Mouse (Mus musculus) E14TG2a.4 (cell line): ENCODE results near the gene Slc30a7.

Experiments used
- H3K27me3 ChIP-seq: 2 replicates; pipeline ENCODE4 v1.6.1; 2014; ENCODE audit warnings: low read length, control low read depth; ENCODE audit not compliant: insufficient read depth
- H3K36me3 ChIP-seq: 2 replicates; pipeline ENCODE4 v1.6.1; 2014; ENCODE audit warnings: low read length, control low read depth; ENCODE audit not compliant: insufficient read depth
- H3K4me1 ChIP-seq: replicated peaks from 2 replicates; pipeline ENCODE4 v1.6.1; 2014; ENCODE audit warnings: low read depth, low read length, control low read depth
- H3K4me3 ChIP-seq: replicated peaks from 2 replicates; pipeline ENCODE4 v1.5.1; 2014; ENCODE audit warnings: mild to moderate bottlenecking, low read length
- H3K9me3 ChIP-seq: 2 replicates; pipeline ENCODE4 v1.6.1; 2014; ENCODE audit warnings: low read length, control low read depth
- CTCF ChIP-seq: conservative IDR thresholded peaks from 2 replicates; pipeline ENCODE4 v1.5.1; 2014; ENCODE audit warnings: low read length
- NANOG ChIP-seq: IDR thresholded peaks from 2 replicates; pipeline ENCODE4 v1.6.1; 2014; ENCODE audit warnings: borderline replicate concordance, low read length, mixed read lengths
- POU5F1 ChIP-seq: IDR thresholded peaks from 2 replicates; pipeline ENCODE4 v1.6.1; 2014; ENCODE audit warnings: low read length, borderline replicate concordance

Gene Slc30a7

GRCm38 (mm10) chr3:116006284-116006977 lies 775 bp downstream of the Slc30a7 start:
- H3K36me3 ChIP-seq, result peaks cover 27% of the 10 kb centered on the region
- no peaks in the 10 kb centered on the region for H3K9me3 ChIP-seq
- peak overlapping the region; percentile 96 for H3K4me3 ChIP-seq
- H3K4me1 ChIP-seq, result peaks cover 27% of the 10 kb centered on the region
- H3K27me3 ChIP-seq, result 0 out of 2 replicates have a peak, but pooled peaks cover 4% of the 10 kb centered on the region
- no peak for TF ChIP-seq POU5F1
- TF ChIP-seq NANOG, result no peak
- no peak for TF ChIP-seq CTCF

GRCm38 (mm10) chr3:115996929-115997328 lies 10.3 kb downstream of the Slc30a7 start:
- no peaks in the 10 kb centered on the region for H3K27me3 ChIP-seq
- TF ChIP-seq NANOG, result no peak
- no peak for TF ChIP-seq POU5F1
- TF ChIP-seq CTCF, result no peak
- H3K9me3 ChIP-seq, result peaks cover 15% of the 10 kb centered on the region
- H3K4me1 ChIP-seq, result peaks cover 16% of the 10 kb centered on the region
- H3K36me3 ChIP-seq, result peaks cover 26% of the 10 kb centered on the region
- no peak overlapping the region for H3K4me3 ChIP-seq

- H3K4me3 ChIP-seq, result no peak overlapping the region
- TF ChIP-seq POU5F1 (no peak), CTCF (no peak), NANOG (no peak)
These were observed 14.2 kb downstream of the Slc30a7 start for GRCm38 (mm10) chr3:115993025-115993424.

GRCm38 (mm10) chr3:115992588-115992987 lies 14.6 kb downstream of the Slc30a7 start:
- no peak overlapping the region for H3K4me3 ChIP-seq
- no peak for TF ChIP-seq CTCF
- no peak for TF ChIP-seq NANOG
- no peak for TF ChIP-seq POU5F1
- H3K36me3 ChIP-seq, result peaks cover 20% of the 10 kb centered on the region
- 0 out of 2 replicates have a peak, but pooled peaks cover 2% of the 10 kb centered on the region for H3K9me3 ChIP-seq
- H3K27me3 ChIP-seq, result no peaks in the 10 kb centered on the region
- H3K4me1 ChIP-seq, result peaks cover 19% of the 10 kb centered on the region

More at GRCm38 (mm10) chr3:115993025-115993424, 14.2 kb downstream of the Slc30a7 start:
- Histone ChIP-seq H3K36me3 (peaks cover 24% of the 10 kb centered on the region), H3K27me3 (no peaks in the 10 kb centered on the region), H3K9me3 (peaks cover 6% of the 10 kb centered on the region), H3K4me1 (peaks cover 19% of the 10 kb centered on the region)

GRCm38 (mm10) chr3:115992103-115992502 lies 15.1 kb downstream of the Slc30a7 start:
- H3K4me3 ChIP-seq, result no peak overlapping the region
- H3K36me3 ChIP-seq, result peaks cover 16% of the 10 kb centered on the region
- no peaks in the 10 kb centered on the region for H3K9me3 ChIP-seq
- no peak for TF ChIP-seq CTCF
- no peak for TF ChIP-seq NANOG
- TF ChIP-seq POU5F1, result no peak
- peaks cover 19% of the 10 kb centered on the region for H3K4me1 ChIP-seq
- no peaks in the 10 kb centered on the region for H3K27me3 ChIP-seq

- TF ChIP-seq NANOG (no peak), CTCF (no peak), POU5F1 (no peak)
- H3K27me3 ChIP-seq, result no peaks in the 10 kb centered on the region
- H3K36me3 ChIP-seq, result peaks cover 65% of the 10 kb centered on the region
- no peak overlapping the region for H3K4me3 ChIP-seq
- no peaks in the 10 kb centered on the region for H3K9me3 ChIP-seq
- no peaks in the 10 kb centered on the region for H3K4me1 ChIP-seq
These were observed 21.9 kb downstream of the Slc30a7 start for GRCm38 (mm10) chr3:115985183-115985892.

GRCm38 (mm10) chr3:115984653-115985052 lies 22.6 kb downstream of the Slc30a7 start:
- TF ChIP-seq NANOG (no peak), POU5F1 (no peak), CTCF (no peak)
- no peaks in the 10 kb centered on the region for H3K9me3 ChIP-seq
- no peaks in the 10 kb centered on the region for H3K27me3 ChIP-seq
- no peaks in the 10 kb centered on the region for H3K4me1 ChIP-seq
- no peak overlapping the region for H3K4me3 ChIP-seq
- peaks cover 63% of the 10 kb centered on the region for H3K36me3 ChIP-seq

- Histone ChIP-seq H3K4me1 (no peaks in the 10 kb centered on the region), H3K36me3 (peaks cover 57% of the 10 kb centered on the region), H3K27me3 (no peaks in the 10 kb centered on the region), H3K4me3 (no peak overlapping the region), H3K9me3 (no peaks in the 10 kb centered on the region)
- no peak for TF ChIP-seq POU5F1
- TF ChIP-seq NANOG, result no peak
- TF ChIP-seq CTCF, result no peak
These were observed 24.0 kb downstream of the Slc30a7 start for GRCm38 (mm10) chr3:115983217-115983616.
